Mouse (Mus musculus) brain, adult 2 months (tissue): ENCODE results near the gene Slco1a6.
"Not testable (repeated sequence)": the region's sequence is repeated elsewhere in the genome, so short reads cannot be mapped to it uniquely, and the experiment has no call there.

Experiments
- DNase-seq: peaks from one replicate; pipeline ENCODE4 v3.0.0; 2011; ENCODE audit warnings: low read depth, low spot score

Slco1a6 gene

GRCm38 (mm10) chr6:142208421-142208820, at the start of gene Slco1a6:
Gene Slco1a6 (minus strand): TSS chr6:142208521.
- DNase-seq, result no peak

DNA sequence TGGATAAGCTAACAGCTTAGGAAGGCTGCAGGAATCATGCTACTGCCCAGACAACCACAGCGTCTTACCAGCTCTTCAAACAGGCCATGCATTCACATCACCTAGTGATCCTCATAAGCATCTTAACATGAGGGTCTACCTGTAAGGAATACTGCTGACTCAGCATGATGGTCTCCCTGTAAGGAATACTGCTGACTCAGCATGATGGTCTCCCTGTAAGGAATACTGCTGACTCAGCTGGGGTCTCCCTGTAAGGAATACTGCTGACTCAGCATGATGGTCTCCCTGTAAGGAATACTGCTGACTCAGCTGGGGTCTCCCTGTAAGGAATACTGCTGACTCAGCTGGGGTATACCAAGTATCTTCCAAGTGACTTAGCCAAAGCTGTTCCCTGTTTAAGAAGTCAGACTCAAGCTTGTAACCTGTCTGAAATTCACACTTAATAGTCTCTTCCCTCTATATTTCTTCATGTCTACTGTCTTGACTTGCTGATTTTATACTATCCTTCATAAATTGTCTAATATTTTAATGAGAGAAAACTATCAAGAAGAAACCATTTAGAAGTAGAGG, 42.5 kb upstream of the Slco1a6 start:
- DNase-seq, result not testable (repeated sequence)

GRCm38 (mm10) chr6:142245065-142245464, 36.7 kb upstream of the Slco1a6 start:
- DNase-seq, result no peak

GRCm38 (mm10) chr6:142239468-142239867, 31.1 kb upstream of the Slco1a6 start:
- no peak for DNase-seq

- peak; percentile 16 for DNase-seq
Observed at GRCm38 (mm10) chr6:142220138-142220537, 11.8 kb upstream of the Slco1a6 start.

GRCm38 (mm10) chr6:142211821-142212220, 3.5 kb upstream of the Slco1a6 start:
- DNase-seq, result no peak

GRCm38 (mm10) chr6:142209749-142210148, 1.4 kb upstream of the Slco1a6 start:
- DNase-seq, result no peak

- DNase-seq, result no peak
Observed at GRCm38 (mm10) chr6:142200524-142200923, 7.8 kb downstream of the Slco1a6 start.

GRCm38 (mm10) chr6:142194245-142194644, 14.1 kb downstream of the Slco1a6 start:
- no peak for DNase-seq

DNA sequence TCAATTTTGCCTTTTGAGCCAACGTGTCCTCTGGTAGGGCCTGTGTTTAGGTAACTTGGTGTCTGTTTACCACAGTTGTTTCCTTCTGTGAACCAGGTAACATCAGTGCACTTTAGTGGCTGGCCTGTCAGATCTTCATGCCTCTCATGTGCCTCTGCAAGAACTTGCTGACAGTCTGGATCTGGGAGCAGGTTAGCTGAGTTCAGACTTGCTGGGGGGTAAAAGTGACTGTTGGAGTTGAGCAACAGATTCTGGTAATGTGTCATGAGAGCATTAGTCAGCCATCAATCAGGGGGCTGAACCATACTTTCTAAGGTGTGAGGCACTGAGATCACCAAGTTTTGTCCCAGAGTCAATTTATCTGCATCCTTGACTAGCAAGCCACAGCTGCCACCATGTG, 16.4 kb downstream of the Slco1a6 start:
- no peak for DNase-seq

- DNase-seq, result no peak
Observed at GRCm38 (mm10) chr6:142187426-142187825, 20.9 kb downstream of the Slco1a6 start.

- DNase-seq, result no peak
Observed at GRCm38 (mm10) chr6:142185868-142186415, 22.4 kb downstream of the Slco1a6 start.

DNA sequence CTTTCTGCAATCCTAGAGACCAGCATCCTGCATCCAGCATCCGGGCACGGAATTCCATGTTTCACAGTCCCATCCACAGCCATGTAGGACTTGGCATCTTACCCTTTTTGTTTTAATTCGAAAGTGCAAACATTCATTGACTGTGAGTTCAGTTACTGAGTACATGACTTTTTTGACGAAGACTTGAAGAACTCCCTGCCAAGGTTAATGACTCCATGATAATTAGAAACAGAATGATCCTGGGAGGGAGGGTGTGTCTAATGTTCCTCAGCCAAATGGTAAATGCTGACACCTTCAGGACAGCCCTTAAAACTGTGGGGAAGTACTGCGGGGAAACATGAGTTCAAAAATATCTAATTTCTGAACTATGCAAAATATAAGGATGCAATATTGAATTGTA, 44.9 kb downstream of the Slco1a6 start:
- no peak for DNase-seq

GRCm38 (mm10) chr6:142161171-142161570, 47.1 kb downstream of the Slco1a6 start:
- no peak for DNase-seq

DNA sequence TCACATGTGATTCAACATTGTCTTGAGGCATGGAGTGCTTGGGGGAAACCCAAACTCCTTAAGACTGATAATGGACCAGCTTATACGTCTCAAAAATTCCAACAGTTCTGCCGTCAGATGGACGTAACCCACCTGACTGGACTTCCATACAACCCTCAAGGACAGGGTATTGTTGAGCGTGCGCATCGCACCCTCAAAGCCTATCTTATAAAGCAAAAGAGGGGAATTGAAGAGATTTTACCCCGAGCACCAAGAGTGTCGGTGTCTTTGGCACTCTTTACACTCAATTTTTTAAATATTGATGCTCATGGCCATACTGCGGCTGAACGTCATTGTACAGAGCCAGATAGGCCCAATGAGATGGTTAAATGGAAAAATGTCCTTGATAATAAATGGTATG, 54.2 kb downstream of the Slco1a6 start:
- DNase-seq, result not testable (repeated sequence)

DNA sequence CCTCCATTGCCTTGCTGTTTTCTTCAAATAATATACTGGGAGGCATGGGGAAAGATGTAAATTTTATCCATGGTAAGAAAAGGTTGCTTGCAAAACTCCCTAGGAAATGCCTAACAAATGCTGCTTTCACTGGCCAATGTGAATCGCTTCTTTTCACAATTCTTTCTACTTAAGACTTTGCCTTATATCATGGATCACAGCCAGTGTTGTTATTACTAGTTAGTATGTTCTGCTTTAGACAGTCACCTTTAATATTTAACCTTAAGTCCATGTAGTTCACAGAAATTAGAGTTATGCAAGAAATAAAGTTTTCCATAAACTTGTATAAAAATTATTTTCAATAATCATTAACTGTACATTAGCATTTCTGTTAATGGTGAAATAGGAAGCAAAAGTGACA, 60.0 kb downstream of the Slco1a6 start:
- no peak for DNase-seq

GRCm38 (mm10) chr6:142111667-142112305, 96.5 kb downstream of the Slco1a6 start:
- DNase-seq, result peak; percentile 8

GRCm38 (mm10) chr6:142091126-142091525, 117.2 kb downstream of the Slco1a6 start:
- no peak for DNase-seq

- not testable (repeated sequence) for DNase-seq
Observed at GRCm38 (mm10) chr6:142058281-142058680, 150.0 kb downstream of the Slco1a6 start.

DNA sequence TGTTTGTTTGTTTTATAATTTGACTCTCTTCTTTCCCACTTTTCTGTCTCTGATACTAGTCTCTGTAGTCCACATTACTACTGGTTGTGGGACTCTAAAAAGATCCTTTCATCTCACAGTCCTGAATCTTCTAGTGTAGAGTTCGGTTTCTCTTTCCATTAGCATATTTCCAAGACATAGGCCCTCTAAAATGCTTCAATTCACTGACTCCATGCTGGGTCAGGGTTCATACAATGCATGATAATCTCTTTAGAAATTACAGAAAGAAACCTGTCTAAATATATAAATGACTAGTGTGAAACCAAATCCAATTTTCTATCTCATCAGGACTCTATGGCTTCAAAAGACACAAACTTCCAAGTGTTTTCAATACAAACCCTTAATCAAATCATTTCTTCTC, 160.6 kb downstream of the Slco1a6 start:
- DNase-seq, result no peak

DNA sequence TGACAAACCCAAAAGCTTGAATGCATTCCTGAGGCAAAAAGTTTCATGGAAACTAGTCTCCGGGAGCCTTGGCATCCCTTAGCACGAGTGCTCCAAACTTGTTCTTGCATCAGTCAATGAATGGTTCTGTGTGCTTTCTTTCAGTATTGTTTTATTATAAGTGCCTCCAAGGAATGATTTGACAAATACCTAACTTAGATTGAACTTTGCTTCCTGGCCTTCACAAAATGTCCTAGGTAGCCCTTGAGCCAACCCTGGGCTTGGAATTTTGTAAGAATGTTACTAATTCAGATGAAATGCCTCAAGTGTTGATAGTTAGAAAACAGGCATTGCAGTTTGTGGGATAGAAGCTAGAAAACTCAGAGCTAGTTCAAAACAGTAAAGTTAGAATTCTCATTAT, 162.6 kb downstream of the Slco1a6 start:
- no peak for DNase-seq

- DNase-seq, result no peak
Observed at GRCm38 (mm10) chr6:142041896-142042295, 166.4 kb downstream of the Slco1a6 start.
